Mouse (Mus musculus): Measurements from ENCODE around the gene Hacd2.

The Hacd2 gene

DNA sequence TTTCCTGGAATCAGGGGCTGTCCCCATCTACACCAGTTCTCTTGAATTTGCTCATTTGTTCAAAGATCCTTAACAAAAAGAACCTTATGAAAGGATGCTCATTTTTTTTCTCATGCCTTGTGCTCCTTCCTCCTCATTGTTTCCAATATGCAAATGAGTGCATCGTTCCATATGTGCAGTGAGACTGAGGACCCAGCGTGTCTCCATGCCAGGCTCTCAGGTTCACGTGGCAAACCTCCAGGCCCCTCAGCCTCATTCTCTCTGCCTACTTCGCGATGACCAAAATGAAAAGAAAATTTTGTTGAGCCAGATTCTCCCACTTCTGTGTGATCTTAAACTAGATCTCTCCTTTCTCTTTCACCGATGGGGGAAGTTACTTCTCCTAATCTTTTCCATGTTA, 117.2 kb downstream of the Hacd2 start:
- DNase-seq = no peak

- DNase-seq = no peak
These were observed 117.8 kb downstream of the Hacd2 start for GRCm38 (mm10) chr16:35139873-35140619.

DNA sequence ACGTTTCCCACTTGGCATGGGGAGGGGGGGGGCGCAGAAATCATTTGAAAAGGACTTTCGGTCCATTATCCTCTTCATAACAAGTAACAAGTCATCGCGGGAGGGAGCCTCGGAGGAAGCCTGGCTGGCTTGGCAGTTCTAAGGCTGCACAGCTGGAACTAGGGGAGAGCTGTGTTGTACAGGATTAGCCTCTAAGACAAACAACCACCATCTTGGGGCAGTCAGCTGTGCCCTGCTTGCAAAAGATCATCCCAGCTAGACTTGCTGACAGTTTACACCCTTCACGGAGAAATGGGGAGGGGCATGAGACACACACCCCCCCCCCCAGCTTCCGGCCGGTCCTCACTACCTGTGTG, 118.4 kb downstream of the Hacd2 start:
- no peak for DNase-seq

GRCm38 (mm10) chr16:35141839-35142238, 119.6 kb downstream of the Hacd2 start:
- no peak for DNase-seq

DNA sequence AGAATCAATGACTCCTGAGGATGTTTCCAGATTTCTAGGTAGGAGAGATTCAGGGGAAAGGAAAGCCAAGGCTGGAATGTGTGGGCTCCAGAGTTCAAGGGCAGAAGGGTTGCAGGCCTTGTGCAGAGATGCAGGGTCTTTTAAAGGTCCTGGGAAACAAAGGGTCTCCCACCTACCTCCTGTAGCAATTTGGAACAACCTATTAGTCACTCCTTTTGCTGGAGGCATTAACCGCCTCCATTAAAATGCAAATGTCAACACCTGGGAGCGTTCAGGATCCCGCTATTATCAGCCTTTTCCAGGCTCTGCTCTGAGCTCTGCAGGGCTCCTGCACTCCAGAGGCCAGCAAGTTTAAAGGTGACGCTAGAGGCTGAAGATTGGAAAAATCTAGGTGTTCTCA, 123.9 kb downstream of the Hacd2 start:
- no peak for DNase-seq

DNA sequence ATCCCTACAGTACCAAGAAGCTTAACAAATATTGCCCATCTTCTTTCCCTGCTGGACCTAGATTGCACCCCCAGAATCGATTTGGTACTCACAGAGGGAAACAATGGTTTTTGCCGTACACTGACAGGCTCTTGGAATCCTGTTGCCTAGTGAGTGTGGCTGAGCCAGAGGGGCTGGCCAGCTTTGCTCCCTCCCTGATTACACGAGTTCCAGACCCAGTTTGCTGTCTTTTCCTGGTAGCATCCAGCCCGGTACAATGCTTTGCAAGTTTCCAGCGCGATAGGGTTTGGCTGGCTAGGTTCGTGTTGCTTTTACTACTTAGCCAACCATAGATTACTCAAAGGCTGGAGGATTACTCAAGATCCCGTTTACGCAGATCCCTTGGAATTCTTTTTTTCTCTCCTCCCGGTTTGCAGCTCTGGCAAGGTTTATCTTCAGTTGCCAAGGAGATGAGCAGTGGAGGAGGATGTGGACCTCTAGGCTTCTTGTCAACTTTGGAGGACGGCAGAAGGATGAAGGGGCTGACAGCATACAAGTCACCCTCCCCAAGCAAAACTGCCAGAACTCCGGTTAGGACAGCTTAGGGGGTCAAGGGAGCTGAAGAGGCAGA, 131.0 kb downstream of the Hacd2 start:
- DNase-seq = no peak

- DNase-seq = no peak
These were observed 132.0 kb downstream of the Hacd2 start for GRCm38 (mm10) chr16:35154245-35154640.

DNA sequence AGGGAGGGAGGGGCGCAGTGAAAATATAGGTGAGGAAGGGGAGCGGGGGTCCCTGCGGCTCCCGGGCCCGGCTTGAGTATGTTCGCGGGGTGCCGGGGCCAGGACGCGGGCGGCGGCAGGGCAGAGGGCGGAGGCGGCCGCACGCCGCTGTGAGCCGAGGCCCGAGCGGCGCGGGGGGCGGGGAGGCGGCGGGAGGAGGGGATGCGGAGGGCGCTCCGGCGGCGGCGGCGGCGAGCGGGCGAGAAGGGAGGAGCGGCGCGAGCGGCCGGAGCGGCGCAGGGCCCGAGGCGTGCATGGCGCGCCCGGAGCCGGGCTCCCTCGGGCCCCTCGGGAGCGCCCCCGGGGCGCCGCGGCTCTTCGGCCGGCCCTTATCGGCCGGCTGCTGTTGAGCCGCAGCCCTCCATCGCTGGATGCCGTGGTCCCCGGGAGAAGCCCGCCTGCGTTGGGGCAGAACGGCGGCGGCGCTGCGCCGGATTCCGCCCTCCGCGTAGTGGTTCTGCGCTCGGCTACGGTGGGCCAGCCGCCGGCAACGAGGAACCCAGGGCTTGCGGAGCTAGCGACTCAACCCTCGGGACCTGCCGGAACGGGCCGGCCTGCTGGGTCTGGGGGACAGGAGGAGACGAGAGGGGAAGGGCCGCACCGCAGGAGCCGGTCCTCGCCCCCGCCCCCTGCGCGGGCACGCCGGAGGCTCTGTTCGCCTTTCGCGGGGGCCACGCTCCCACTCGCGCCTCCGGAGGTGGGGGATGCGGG, 132.6 kb downstream of the Hacd2 start, which contains the start of gene Adcy5:
Gene Adcy5 (plus strand): TSS at position 237 of the 750 bp plus-strand sequence.
- no peak for DNase-seq

DNA sequence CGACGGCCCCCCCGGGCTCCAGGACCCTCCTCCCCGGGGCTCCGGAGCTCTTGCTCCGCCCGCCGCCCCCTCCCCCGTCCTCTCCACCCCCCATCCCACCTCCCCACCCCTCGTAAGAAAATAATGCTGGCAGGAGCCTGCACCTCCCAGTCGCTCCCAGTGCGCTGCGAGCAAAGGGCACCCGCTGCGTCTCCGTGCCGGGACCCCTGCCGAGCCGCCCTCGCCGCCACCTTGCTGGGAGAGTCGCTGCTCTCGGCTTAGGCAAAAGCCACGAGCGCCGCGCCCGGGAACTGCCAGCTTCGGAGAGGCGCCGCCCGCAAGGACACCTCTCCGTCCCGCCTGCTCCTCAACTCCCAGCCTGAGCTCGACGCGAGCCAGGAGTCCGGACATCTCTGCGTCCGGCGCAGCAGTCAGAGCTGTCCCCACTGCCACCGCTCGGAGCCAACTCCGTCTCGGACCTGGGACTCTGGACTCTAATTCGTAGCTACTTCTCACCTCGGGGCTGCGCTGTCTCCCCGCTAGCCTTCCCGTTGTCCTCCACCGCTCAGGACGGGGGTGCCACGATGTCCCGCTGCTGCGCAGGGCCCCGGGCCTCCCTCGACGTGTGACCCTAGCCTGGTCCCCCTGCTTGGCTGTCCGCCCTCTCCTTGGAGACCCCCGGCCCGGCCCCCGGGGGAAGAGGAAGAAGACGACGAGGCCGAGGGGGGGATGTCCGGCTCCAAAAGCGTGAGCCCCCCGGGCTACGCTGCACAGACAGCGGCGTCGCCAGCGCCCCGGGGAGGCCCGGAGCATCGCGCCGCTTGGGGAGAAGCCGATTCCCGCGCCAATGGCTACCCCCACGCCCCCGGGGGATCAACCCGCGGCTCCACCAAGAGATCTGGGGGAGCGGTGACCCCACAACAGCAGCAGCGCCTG, 133.4 kb downstream of the Hacd2 start:
- peak; percentile 17 for DNase-seq

DNA sequence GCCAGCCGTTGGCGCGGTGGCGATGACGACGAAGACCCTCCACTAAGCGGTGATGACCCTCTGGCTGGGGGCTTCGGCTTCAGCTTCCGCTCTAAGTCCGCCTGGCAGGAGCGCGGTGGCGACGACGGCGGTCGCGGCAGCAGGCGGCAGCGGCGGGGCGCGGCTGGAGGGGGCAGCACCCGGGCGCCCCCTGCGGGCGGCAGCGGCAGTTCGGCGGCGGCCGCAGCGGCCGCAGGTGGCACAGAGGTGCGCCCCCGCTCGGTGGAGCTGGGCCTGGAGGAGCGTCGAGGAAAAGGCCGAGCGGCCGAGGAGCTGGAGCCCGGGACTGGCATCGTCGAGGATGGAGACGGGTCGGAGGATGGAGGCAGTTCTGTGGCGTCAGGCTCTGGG, 134.1 kb downstream of the Hacd2 start:
- DNase-seq = peak; percentile 7

- DNase-seq = no peak
These were observed 134.6 kb downstream of the Hacd2 start for GRCm38 (mm10) chr16:35156832-35157231.

Data from kidney, adult 11 months (tissue).